Mouse (Mus musculus) liver, embryonic 12.5 days (tissue): ENCODE results near the gene Vrk2. TPM values are rescaled to one million over a fixed set of nuclear protein-coding genes. Genes with fewer than 3 reads are reported as not detected.

Source experiments
- ATAC-seq: fragments of 200-750 bp; cut with Nextera tagmentation; 2 replicates; pipeline ENCODE4 v1.8.0; 2017; ENCODE audit warnings: moderate number of reproducible peaks, mild to moderate bottlenecking, moderate library complexity
- H3K27ac ChIP-seq: fragments of 300-500 bp; sonication (generic); 2 replicates; pipeline ENCODE4 v1.5.1; 2016; ENCODE audit warnings: mild to moderate bottlenecking
- H3K27me3 ChIP-seq: fragments of 300-500 bp; sonication (generic); replicated peaks from 2 replicates; pipeline ENCODE4 v1.6.1; 2016; ENCODE audit warnings: mild to moderate bottlenecking, moderate library complexity
- H3K36me3 ChIP-seq: fragments of 300-500 bp; sonication (generic); 2 replicates; pipeline ENCODE4 v1.6.1; 2016; ENCODE audit warnings: mild to moderate bottlenecking, moderate library complexity
- H3K4me1 ChIP-seq: fragments of 300-500 bp; sonication (generic); 2 replicates; pipeline ENCODE4 v1.6.1; 2016
- H3K4me2 ChIP-seq: fragments of 300-500 bp; sonication (generic); 2 replicates; pipeline ENCODE4 v1.6.1; 2016; ENCODE audit warnings: mild to moderate bottlenecking, moderate library complexity
- H3K4me3 ChIP-seq: fragments of 300-500 bp; sonication (generic); 2 replicates; pipeline ENCODE4 v1.5.1; 2016; ENCODE audit warnings: mild to moderate bottlenecking, moderate library complexity
- H3K9ac ChIP-seq: fragments of 300-500 bp; sonication (generic); 2 replicates; pipeline ENCODE4 v1.6.1; 2016; ENCODE audit warnings: mild to moderate bottlenecking, moderate library complexity
- H3K9me3 ChIP-seq: fragments of 300-500 bp; sonication (generic); replicated peaks from 2 replicates; pipeline ENCODE4 v1.6.1; 2016; ENCODE audit warnings: mild to moderate bottlenecking, moderate library complexity
- whole genome bisulfite sequencing: fragments of 180-500 bp; shearing (Covaris S2); methylation state at CpG from one replicate; pipeline ENCODE4 v1.1.7; 2016; ENCODE audit not compliant: insufficient replicate concordance; 5-methylcytosine and 5-hydroxymethylcytosine counted together
- polyA plus RNA-seq: library from polyadenylated mRNA; unstranded; fragments of >200 nt; fragmentation: Nextera tagmentation; extraction: Ambion mirVana; gene quantifications from 2 replicates; pipeline ENCODE4 v1.2.1, GENCODE M21; 2016

The Vrk2 gene
- polyA plus RNA-seq, 1 experiment from 2014 or later: 26.5 TPM

- 50% methylated on average over 5 of the region's 5 CpGs for WGBS
- Histone ChIP-seq H3K4me2 (peak overlapping the region; percentile 43), H3K27me3 (no peaks in the 10 kb centered on the region), H3K9ac (no peak overlapping the region), H3K27ac (peak overlapping the region; percentile 68; the same call in 1 of the 2 replicates), H3K36me3 (0 out of 2 replicates have a peak, but pooled peaks cover 3% of the 10 kb centered on the region), H3K4me3 (no peak overlapping the region), H3K9me3 (no peaks in the 10 kb centered on the region), H3K4me1 (peaks cover 23% of the 10 kb centered on the region)
- peak; percentile 85 for ATAC-seq
Measured at GRCm38 (mm10) chr11:26532994-26533827, 60.6 kb downstream of the Vrk2 start.

DNA sequence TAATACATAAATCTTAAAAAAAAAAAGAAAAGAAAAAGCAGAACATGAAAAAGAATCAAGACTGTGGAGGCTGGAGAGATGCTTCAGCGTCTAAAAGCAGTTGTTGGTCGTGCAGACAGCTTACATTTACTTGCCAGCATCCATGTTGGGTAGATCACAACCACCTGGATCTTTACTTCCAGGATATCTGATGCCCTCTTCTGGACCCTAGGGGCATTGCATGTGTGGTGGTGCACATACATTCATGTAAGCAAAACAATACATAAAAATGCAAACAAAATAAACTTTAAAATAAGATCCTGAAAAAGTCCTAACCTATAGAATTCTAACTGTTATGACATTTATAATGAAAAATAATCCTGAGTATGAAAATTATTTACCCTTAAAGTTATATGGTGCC lies 66.9 kb downstream of the Vrk2 start:
- 84% methylated on average over 2 of the region's 2 CpGs for WGBS
- Histone ChIP-seq H3K36me3 (peaks cover 19% of the 10 kb centered on the region), H3K9ac (no peak overlapping the region), H3K27ac (no peak overlapping the region), H3K4me2 (no peak overlapping the region), H3K4me1 (no peaks in the 10 kb centered on the region), H3K9me3 (no peaks in the 10 kb centered on the region), H3K27me3 (no peaks in the 10 kb centered on the region), H3K4me3 (no peak overlapping the region)
- ATAC-seq: no peak

GRCm38 (mm10) chr11:26518991-26519390 lies 74.8 kb downstream of the Vrk2 start:
- Histone ChIP-seq H3K36me3 (no peaks in the 10 kb centered on the region), H3K9me3 (no peaks in the 10 kb centered on the region), H3K4me3 (no peak overlapping the region), H3K4me1 (peaks cover 5% of the 10 kb centered on the region; the same call in 1 of the 2 replicates), H3K9ac (no peak overlapping the region), H3K4me2 (no peak overlapping the region), H3K27ac (no peak overlapping the region), H3K27me3 (no peaks in the 10 kb centered on the region)
- no peak for ATAC-seq
- WGBS: 74% methylated on average over 3 of the region's 3 CpGs

DNA sequence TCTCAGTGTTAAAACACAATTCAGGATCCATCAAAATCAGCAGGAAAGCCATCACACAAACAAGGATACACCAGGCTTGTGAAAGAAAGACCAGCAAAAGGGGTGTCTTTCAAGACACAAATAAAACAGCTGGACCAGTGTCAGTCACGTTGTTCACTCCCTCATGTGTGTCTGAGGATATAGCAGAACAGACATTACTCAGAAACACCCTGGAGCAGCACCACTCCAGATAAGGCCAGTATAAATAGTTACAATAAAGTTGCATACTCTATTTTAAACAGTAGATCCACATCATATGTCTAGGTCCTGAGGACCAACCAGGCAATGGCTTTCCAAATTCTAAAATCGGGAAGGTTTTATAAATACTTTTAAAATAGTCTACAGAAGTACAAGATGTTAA lies 77.7 kb downstream of the Vrk2 start:
- H3K4me1 ChIP-seq: peaks cover 5% of the 10 kb centered on the region; the same call in 1 of the 2 replicates
- no peaks in the 10 kb centered on the region for H3K27me3 ChIP-seq
- no peaks in the 10 kb centered on the region for H3K36me3 ChIP-seq
- H3K9ac ChIP-seq: no peak overlapping the region
- ATAC-seq: no peak
- no peaks in the 10 kb centered on the region for H3K9me3 ChIP-seq
- no peak overlapping the region for H3K4me3 ChIP-seq
- 65% methylated on average over 2 of the region's 2 CpGs for WGBS
- H3K4me2 ChIP-seq: no peak overlapping the region
- no peak overlapping the region for H3K27ac ChIP-seq

DNA sequence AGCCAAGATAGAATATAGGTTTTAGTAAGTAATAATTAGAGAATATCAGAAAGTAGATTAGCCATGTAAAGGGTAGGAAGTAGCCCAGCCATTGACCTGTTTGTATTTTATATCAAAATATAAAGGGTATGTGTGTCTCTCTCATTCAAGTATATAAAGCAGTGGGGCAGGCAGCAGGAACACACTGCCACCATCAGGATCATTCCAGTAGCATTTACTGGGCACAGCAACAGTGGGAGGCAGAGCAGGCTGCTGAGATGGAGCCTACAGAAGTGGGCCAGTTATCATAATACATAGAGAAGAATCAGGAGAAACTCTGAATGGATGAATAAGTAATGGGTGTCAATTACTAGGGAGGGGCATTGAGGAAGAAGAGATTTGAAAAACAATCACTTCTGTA lies 80.1 kb downstream of the Vrk2 start:
- no peak for ATAC-seq
- Histone ChIP-seq H3K36me3 (peaks cover 10% of the 10 kb centered on the region), H3K27me3 (no peaks in the 10 kb centered on the region), H3K4me1 (no peaks in the 10 kb centered on the region), H3K4me3 (no peak overlapping the region), H3K27ac (no peak overlapping the region), H3K4me2 (no peak overlapping the region), H3K9me3 (no peaks in the 10 kb centered on the region), H3K9ac (no peak overlapping the region)

GRCm38 (mm10) chr11:26495951-26496350 lies 97.8 kb downstream of the Vrk2 start:
- H3K4me2 ChIP-seq: no peak overlapping the region
- H3K27me3 ChIP-seq: no peaks in the 10 kb centered on the region
- 78% methylated on average over 5 of the region's 5 CpGs for WGBS
- peaks cover 10% of the 10 kb centered on the region; the same call in 1 of the 2 replicates for H3K36me3 ChIP-seq
- H3K27ac ChIP-seq: no peak overlapping the region
- H3K4me3 ChIP-seq: no peak overlapping the region
- no peak for ATAC-seq
- H3K4me1 ChIP-seq: no peaks in the 10 kb centered on the region
- no peaks in the 10 kb centered on the region for H3K9me3 ChIP-seq
- H3K9ac ChIP-seq: no peak overlapping the region

DNA sequence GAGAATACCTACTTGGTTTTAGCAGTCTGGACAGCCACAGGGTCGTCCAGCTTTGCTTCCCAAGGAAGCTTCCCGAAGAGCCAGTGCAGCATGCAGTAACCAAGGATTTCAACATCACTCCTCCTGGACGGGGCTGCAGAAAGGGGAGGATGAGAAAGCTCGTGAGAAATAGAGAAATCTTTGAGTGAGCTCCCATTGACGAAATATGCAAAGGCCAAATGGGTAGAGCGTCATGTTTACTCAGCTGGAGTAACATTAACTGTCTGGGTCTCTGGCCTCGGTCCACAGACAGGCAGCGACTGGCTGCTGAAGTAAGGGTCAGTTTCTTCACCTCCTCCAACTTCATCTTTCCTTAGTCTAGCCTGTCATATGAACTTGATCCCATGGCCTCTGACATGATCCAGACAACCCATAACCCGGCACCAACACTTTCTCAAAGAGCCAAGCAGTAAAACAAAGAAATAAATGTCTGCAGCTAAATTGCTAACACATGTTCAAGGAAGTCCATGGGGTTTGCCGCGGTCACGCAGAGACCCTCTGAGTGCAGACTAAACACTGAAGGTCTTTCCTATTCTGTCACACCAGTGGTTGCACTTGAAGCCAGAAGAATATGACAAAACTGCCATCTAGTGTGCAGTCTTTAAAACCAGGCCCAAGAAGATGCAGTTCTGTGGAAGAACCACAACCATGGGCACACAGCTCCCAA lies 103.9 kb downstream of the Vrk2 start:
- Histone ChIP-seq H3K4me3 (no peak overlapping the region), H3K36me3 (peaks cover 30% of the 10 kb centered on the region), H3K4me2 (no peak overlapping the region), H3K27ac (no peak overlapping the region), H3K9ac (no peak overlapping the region), H3K9me3 (no peaks in the 10 kb centered on the region), H3K4me1 (no peaks in the 10 kb centered on the region), H3K27me3 (no peaks in the 10 kb centered on the region)
- WGBS: 73% methylated on average over 12 of the region's 12 CpGs
- ATAC-seq: no peak

GRCm38 (mm10) chr11:26481691-26482242 lies 112.0 kb downstream of the Vrk2 start:
- Histone ChIP-seq H3K27me3 (no peaks in the 10 kb centered on the region), H3K9me3 (no peaks in the 10 kb centered on the region), H3K4me3 (no peak overlapping the region), H3K9ac (no peak overlapping the region), H3K4me2 (no peak overlapping the region), H3K27ac (no peak overlapping the region), H3K4me1 (no peaks in the 10 kb centered on the region), H3K36me3 (peaks cover 17% of the 10 kb centered on the region)
- 83% methylated on average over 3 of the region's 3 CpGs for WGBS
- no peak for ATAC-seq

DNA sequence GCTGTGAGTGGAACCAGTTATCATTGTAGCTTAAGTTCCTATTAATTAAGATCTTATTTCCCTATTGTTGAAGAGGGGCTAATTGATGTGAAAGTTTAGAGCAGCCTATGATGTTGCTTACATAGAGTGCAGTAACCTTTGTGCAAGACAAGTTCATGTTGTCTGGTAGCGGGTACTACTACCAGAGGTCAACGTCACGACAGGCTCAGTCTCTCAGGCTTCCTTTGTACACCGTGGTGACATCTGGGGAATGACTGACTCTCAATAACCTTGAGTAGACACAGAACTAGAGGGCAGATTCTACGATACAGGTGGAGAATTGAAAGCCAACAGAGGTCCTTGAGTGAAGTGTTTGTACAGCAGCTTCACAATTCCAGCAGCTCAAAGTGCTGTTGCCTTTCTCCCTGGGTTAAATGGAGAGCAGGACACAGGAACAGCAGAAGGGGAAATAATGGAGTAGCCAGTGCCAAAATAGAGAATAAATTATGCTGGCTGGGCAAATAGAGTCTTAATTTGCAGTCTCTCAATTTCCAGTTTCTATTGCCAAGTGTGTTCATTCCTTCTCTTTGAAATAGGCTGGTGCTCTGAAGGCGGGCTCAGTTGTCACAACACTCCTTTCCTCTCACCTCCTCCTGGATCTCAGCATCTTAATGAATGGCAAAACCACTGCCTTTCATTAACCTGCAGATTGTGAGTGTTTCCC lies 116.6 kb downstream of the Vrk2 start:
- WGBS: 81% methylated on average over 6 of the region's 6 CpGs
- ATAC-seq: no peak
- Histone ChIP-seq H3K27ac (no peak overlapping the region), H3K9me3 (no peaks in the 10 kb centered on the region), H3K4me2 (no peak overlapping the region), H3K27me3 (no peaks in the 10 kb centered on the region), H3K4me3 (no peak overlapping the region), H3K9ac (no peak overlapping the region), H3K36me3 (peaks cover 34% of the 10 kb centered on the region), H3K4me1 (no peaks in the 10 kb centered on the region)

DNA sequence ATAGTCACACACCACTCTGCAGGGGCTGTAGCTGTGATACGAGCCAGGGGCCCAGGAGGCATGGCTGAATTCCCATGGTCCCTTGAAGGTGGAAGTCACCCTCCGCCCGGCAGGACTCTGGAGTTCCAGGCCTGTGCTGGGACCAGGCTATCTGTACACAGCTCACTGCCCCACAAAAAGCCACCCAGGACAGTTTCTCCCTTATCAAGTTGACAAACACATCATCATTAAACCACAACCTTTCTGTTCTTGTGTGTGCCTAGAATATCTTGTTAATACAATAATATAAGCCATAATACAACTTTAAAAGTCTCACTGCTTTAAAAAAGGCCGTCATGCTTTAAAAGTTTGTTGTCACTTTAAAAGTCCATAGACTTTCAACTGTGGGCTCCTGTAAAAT lies 139.7 kb downstream of the Vrk2 start:
- Histone ChIP-seq H3K9ac (no peak overlapping the region), H3K27ac (no peak overlapping the region), H3K4me3 (no peak overlapping the region), H3K27me3 (no peaks in the 10 kb centered on the region), H3K9me3 (no peaks in the 10 kb centered on the region), H3K36me3 (no peaks in the 10 kb centered on the region), H3K4me1 (peaks cover 14% of the 10 kb centered on the region), H3K4me2 (no peak overlapping the region)
- WGBS: 74% methylated on average over 4 of the region's 4 CpGs
- 0 out of 2 replicates have a peak, but pooled peaks have one; percentile 15 for ATAC-seq

GRCm38 (mm10) chr11:26452693-26453092 lies 141.1 kb downstream of the Vrk2 start:
- Histone ChIP-seq H3K4me1 (peaks cover 14% of the 10 kb centered on the region), H3K27ac (no peak overlapping the region), H3K27me3 (no peaks in the 10 kb centered on the region), H3K9ac (no peak overlapping the region), H3K4me2 (no peak overlapping the region), H3K4me3 (no peak overlapping the region), H3K9me3 (no peaks in the 10 kb centered on the region), H3K36me3 (no peaks in the 10 kb centered on the region)
- no peak for ATAC-seq
- WGBS: 47% methylated on average over 4 of the region's 4 CpGs
